Mouse (Mus musculus): ENCODE measurements at regions not wholly inside any gene's neighbourhood (a gene's known extent, or its start where the extent isn't known, plus 50 kb on each side); places are given as distances from the start of the nearest gene placed in this dataset.

DNA sequence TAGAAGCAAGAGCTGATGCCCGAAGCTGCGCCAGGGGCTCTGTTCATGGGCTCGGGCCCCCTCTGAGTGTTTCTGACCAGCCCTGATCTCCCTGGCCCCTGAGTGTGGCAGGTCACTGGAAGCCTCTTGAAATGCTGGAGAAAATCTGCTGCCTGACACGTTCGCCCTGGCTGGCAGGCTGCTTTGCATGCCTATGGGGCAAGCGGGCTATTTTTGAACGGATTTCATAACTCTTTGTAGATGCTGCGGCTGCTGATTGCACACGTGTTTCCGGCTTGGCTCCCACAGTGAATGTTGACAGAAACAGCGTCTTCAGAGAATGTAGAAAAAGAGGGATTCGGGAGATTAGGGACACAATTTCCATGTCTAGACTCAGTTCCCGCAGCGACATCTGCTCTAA, 201.4 kb upstream of the Egln3 start:
- no peak overlapping the region for H3K27ac ChIP-seq (ENCODE audit: low read depth, low read length)
- WGBS, result 28% methylated on average over 14 of the region's 14 CpGs
- no peaks in the 10 kb centered on the region for H3K9me3 ChIP-seq (ENCODE audit: low read length)
- no peak for ATAC-seq (ENCODE audit: low FRiP score)
- no peaks in the 10 kb centered on the region for H3K36me3 ChIP-seq (ENCODE audit: insufficient read depth, low read length)
- no peaks in the 10 kb centered on the region for H3K4me1 ChIP-seq (ENCODE audit: insufficient read depth, low read length)
- no peak for TF ChIP-seq CTCF (IDR thresholded peaks at IDR 0.05)
- H3K27me3 ChIP-seq (ENCODE audit: insufficient read depth, low read length), result no peaks in the 10 kb centered on the region
- H3K9ac ChIP-seq (replicated peaks; ENCODE audit: low read length, poor library complexity, severe bottlenecking), result no peak overlapping the region
- no peak for DNase-seq (ENCODE audit: low spot score)
- H3K4me2 ChIP-seq (ENCODE audit: low read depth, low read length, poor library complexity, severe bottlenecking), result peak overlapping the region; percentile 38
- no peak overlapping the region for H3K4me3 ChIP-seq (ENCODE audit: low read depth, low read length)

DNA sequence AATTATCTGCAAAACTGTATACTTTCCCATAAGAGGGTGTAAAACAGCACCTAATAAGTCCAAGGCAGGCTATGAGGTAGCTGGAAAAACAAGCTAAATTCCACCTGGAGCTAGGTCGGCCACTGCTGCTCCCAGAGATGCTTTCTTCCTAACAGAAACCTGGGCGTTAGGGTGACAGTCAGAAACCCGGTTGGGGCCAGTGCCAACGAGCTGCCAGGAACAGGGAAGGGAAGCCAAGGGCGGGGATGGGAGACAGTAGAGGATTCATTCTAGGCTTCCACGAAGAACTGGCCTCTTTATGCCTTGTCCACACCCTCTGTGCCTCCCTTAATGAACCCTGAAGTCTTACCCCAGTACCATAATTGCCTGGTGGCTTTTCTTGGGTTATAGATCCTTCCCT, 198.9 kb upstream of the Egln3 start:
- Histone ChIP-seq H3K9me3 (ENCODE audit: low read length) (no peaks in the 10 kb centered on the region), H3K36me3 (ENCODE audit: insufficient read depth, low read length) (no peaks in the 10 kb centered on the region), H3K4me2 (ENCODE audit: low read depth, low read length, poor library complexity, severe bottlenecking) (no peak overlapping the region), H3K27ac (ENCODE audit: low read depth, low read length) (no peak overlapping the region), H3K4me3 (ENCODE audit: low read depth, low read length) (no peak overlapping the region), H3K9ac (replicated peaks; ENCODE audit: low read length, poor library complexity, severe bottlenecking) (no peak overlapping the region), H3K4me1 (ENCODE audit: insufficient read depth, low read length) (no peaks in the 10 kb centered on the region), H3K27me3 (ENCODE audit: insufficient read depth, low read length) (no peaks in the 10 kb centered on the region)
- 83% methylated on average over 6 of the region's 6 CpGs for WGBS
- no peak for TF ChIP-seq CTCF (IDR thresholded peaks at IDR 0.05)
- ATAC-seq (ENCODE audit: low FRiP score) (no peak), DNase-seq (ENCODE audit: low spot score) (no peak)

DNA sequence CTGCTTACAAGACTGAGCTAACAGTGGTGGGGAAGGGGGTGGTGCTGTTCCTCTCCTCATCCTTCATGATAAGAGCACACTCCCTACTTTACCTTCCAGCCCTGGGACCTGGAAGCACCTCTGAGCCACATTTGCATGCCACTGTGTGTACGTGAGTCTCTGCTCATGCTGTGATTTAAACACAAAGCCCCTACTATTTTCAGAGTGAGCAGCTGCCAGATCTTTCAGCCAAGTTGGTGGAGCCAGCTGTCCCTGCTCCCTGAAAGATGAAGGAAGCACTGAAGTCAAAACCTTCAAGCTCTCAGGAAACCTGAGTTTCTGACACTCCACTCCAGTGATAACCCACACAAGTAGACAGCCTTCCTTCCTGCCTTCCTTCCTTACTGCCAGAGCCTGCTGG, 198.0 kb upstream of the Egln3 start:
- WGBS, result 53% methylated on average over 1 of the region's 1 CpGs
- H3K4me3 ChIP-seq (ENCODE audit: low read depth, low read length), result no peak overlapping the region
- no peak overlapping the region for H3K27ac ChIP-seq (ENCODE audit: low read depth, low read length)
- ATAC-seq (ENCODE audit: low FRiP score) (no peak), DNase-seq (ENCODE audit: low spot score) (no peak)
- H3K9ac ChIP-seq (replicated peaks; ENCODE audit: low read length, poor library complexity, severe bottlenecking), result no peak overlapping the region
- no peak overlapping the region for H3K4me2 ChIP-seq (ENCODE audit: low read depth, low read length, poor library complexity, severe bottlenecking)
- H3K27me3 ChIP-seq (ENCODE audit: insufficient read depth, low read length), result no peaks in the 10 kb centered on the region
- TF ChIP-seq CTCF (IDR thresholded peaks at IDR 0.05), result no peak
- H3K36me3 ChIP-seq (ENCODE audit: insufficient read depth, low read length), result no peaks in the 10 kb centered on the region
- H3K4me1 ChIP-seq (ENCODE audit: insufficient read depth, low read length), result no peaks in the 10 kb centered on the region
- H3K9me3 ChIP-seq (ENCODE audit: low read length), result no peaks in the 10 kb centered on the region

DNA sequence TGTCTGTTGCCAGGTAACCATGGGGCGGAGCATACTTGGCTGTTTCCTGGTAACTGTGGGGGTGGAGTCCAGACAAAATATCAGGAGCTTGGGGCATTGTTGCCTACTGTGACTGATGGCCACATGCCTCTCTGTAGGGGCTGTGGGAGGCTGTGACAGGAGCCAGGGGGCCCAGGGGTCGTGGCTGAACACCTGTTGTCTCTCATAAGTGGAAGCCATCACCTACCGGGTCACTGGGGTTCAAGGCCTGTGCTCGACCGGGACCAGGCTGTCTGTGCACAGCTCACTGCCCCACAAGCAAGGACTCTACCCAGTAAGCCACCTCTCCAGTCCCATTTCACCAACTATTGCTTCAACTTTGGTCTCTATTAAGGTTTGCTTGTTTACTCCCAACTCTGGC, 196.4 kb upstream of the Egln3 start:
- H3K9ac ChIP-seq (replicated peaks; ENCODE audit: low read length, poor library complexity, severe bottlenecking), result no peak overlapping the region
- H3K4me1 ChIP-seq (ENCODE audit: insufficient read depth, low read length), result no peaks in the 10 kb centered on the region
- ATAC-seq (ENCODE audit: low FRiP score) (no peak), DNase-seq (ENCODE audit: low spot score) (no peak)
- WGBS, result 87% methylated on average over 5 of the region's 5 CpGs
- H3K4me3 ChIP-seq (ENCODE audit: low read depth, low read length), result no peak overlapping the region
- no peak for TF ChIP-seq CTCF (IDR thresholded peaks at IDR 0.05)
- no peak overlapping the region for H3K27ac ChIP-seq (ENCODE audit: low read depth, low read length)
- H3K36me3 ChIP-seq (ENCODE audit: insufficient read depth, low read length), result no peaks in the 10 kb centered on the region
- H3K9me3 ChIP-seq (ENCODE audit: low read length), result no peaks in the 10 kb centered on the region
- no peak overlapping the region for H3K4me2 ChIP-seq (ENCODE audit: low read depth, low read length, poor library complexity, severe bottlenecking)
- no peaks in the 10 kb centered on the region for H3K27me3 ChIP-seq (ENCODE audit: insufficient read depth, low read length)

DNA sequence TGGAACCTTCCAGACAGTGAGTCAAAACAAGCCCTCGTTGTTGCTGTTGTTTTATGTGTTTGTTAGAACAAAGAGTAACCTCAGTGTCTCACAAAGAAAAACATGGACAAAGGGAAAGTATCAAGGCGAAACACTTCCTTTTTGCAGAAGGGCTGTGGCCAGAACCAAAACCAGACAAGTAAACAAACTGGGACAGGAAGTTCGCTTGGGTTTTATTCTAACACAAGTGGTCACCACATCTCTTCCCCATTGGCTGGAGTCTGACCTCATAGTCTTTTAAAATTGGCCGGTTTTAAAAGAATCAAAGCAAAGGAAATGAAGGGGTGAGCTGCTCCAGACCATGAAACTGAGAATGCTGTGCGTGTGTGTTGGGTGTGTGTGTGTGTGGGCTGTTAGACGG, 194.4 kb upstream of the Egln3 start:
- no peaks in the 10 kb centered on the region for H3K27me3 ChIP-seq (ENCODE audit: insufficient read depth, low read length)
- no peak overlapping the region for H3K4me2 ChIP-seq (ENCODE audit: low read depth, low read length, poor library complexity, severe bottlenecking)
- H3K9ac ChIP-seq (replicated peaks; ENCODE audit: low read length, poor library complexity, severe bottlenecking), result no peak overlapping the region
- no peak for ATAC-seq (ENCODE audit: low FRiP score)
- H3K4me1 ChIP-seq (ENCODE audit: insufficient read depth, low read length), result no peaks in the 10 kb centered on the region
- no peaks in the 10 kb centered on the region for H3K9me3 ChIP-seq (ENCODE audit: low read length)
- H3K36me3 ChIP-seq (ENCODE audit: insufficient read depth, low read length), result no peaks in the 10 kb centered on the region
- WGBS, result 86% methylated on average over 6 of the region's 6 CpGs
- H3K27ac ChIP-seq (ENCODE audit: low read depth, low read length), result no peak overlapping the region
- no peak for TF ChIP-seq CTCF (IDR thresholded peaks at IDR 0.05)
- no peak overlapping the region for H3K4me3 ChIP-seq (ENCODE audit: low read depth, low read length)
- no peak for DNase-seq (ENCODE audit: low spot score)

DNA sequence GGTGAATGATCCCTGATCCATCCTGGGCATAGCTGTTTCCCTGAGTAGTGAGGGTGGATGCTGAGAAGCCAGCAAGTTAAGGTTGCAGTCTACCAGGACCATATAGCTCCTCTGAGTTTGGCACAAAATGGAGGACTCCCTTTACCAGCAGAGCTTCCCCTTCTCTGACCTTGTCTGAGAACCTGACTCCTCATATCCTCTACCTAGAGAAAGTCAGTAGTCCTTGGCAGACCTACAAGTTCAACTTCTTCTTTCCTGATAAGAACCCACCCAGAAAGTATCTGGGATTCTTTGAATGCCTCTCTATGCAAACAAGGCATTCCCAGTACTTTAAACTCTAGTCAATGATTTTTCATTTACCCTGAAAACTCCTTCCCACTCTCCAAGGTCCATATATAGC, 193.3 kb upstream of the Egln3 start:
- Histone ChIP-seq H3K9me3 (ENCODE audit: low read length) (no peaks in the 10 kb centered on the region), H3K9ac (replicated peaks; ENCODE audit: low read length, poor library complexity, severe bottlenecking) (no peak overlapping the region), H3K4me2 (ENCODE audit: low read depth, low read length, poor library complexity, severe bottlenecking) (no peak overlapping the region), H3K4me3 (ENCODE audit: low read depth, low read length) (no peak overlapping the region), H3K27ac (ENCODE audit: low read depth, low read length) (no peak overlapping the region), H3K36me3 (ENCODE audit: insufficient read depth, low read length) (no peaks in the 10 kb centered on the region), H3K27me3 (ENCODE audit: insufficient read depth, low read length) (no peaks in the 10 kb centered on the region), H3K4me1 (ENCODE audit: insufficient read depth, low read length) (no peaks in the 10 kb centered on the region)
- no peak for TF ChIP-seq CTCF (IDR thresholded peaks at IDR 0.05)
- DNase-seq (ENCODE audit: low spot score), result no peak
- no peak for ATAC-seq (ENCODE audit: low FRiP score)

DNA sequence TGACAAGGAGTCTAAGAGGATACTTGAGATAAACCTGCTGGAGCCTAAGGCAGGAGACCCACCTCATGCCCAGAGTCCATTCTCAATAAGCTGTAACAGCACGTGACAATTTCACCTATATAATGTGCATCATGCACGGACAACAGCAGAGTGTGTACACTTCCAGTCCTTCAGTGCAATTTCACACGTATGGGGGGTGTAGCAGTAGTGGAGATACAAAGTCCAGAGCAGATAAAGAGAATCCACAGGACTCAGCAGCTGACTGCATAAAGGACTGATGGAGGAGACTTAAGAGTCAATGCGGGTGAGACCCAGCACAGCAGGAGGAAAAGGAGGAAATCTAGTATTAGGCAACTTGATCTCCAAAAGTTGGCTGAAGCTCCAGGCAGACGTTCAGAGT, 192.7 kb upstream of the Egln3 start:
- 75% methylated on average over 5 of the region's 5 CpGs for WGBS
- no peak overlapping the region for H3K9ac ChIP-seq (replicated peaks; ENCODE audit: low read length, poor library complexity, severe bottlenecking)
- TF ChIP-seq CTCF (IDR thresholded peaks at IDR 0.05), result no peak
- no peak for DNase-seq (ENCODE audit: low spot score)
- no peak for ATAC-seq (ENCODE audit: low FRiP score)
- no peaks in the 10 kb centered on the region for H3K9me3 ChIP-seq (ENCODE audit: low read length)
- H3K27ac ChIP-seq (ENCODE audit: low read depth, low read length), result no peak overlapping the region
- H3K36me3 ChIP-seq (ENCODE audit: insufficient read depth, low read length), result no peaks in the 10 kb centered on the region
- no peaks in the 10 kb centered on the region for H3K4me1 ChIP-seq (ENCODE audit: insufficient read depth, low read length)
- H3K27me3 ChIP-seq (ENCODE audit: insufficient read depth, low read length), result no peaks in the 10 kb centered on the region
- H3K4me3 ChIP-seq (ENCODE audit: low read depth, low read length), result no peak overlapping the region
- H3K4me2 ChIP-seq (ENCODE audit: low read depth, low read length, poor library complexity, severe bottlenecking), result no peak overlapping the region
